Mouse (Mus musculus) forebrain, embryonic 14.5 days (tissue): ENCODE results near the gene Sos2. TPM values are rescaled to one million over a fixed set of nuclear protein-coding genes. Genes with fewer than 3 reads are reported as not detected.

ENCODE experiments used
- ATAC-seq: fragments of 200-750 bp; cut with Nextera tagmentation; 2 replicates; pipeline ENCODE4 v1.8.0; 2017; ENCODE audit warnings: mild to moderate bottlenecking, moderate library complexity
- DNase-seq: peaks from one replicate; pipeline ENCODE4 v3.0.0-alpha.2; 2015; ENCODE audit warnings: low spot score
- H3K27ac ChIP-seq: fragments of 300-500 bp; sonication (generic); 2 replicates; pipeline ENCODE4 v1.5.1; 2014; ENCODE audit warnings: low read depth, mild to moderate bottlenecking, control low read depth, low read length, moderate library complexity
- H3K27me3 ChIP-seq: fragments of 300-500 bp; sonication (generic); replicated peaks from 2 replicates; pipeline ENCODE4 v1.6.1; 2014; ENCODE audit warnings: low read length, control low read depth, mixed read lengths; ENCODE audit not compliant: control insufficient read depth, insufficient read depth
- H3K36me3 ChIP-seq: fragments of 300-500 bp; sonication (generic); 2 replicates; pipeline ENCODE4 v1.6.1; 2014; ENCODE audit warnings: low read length, control low read depth; ENCODE audit not compliant: control insufficient read depth, insufficient read depth
- H3K4me1 ChIP-seq: fragments of 300-500 bp; sonication (generic); 2 replicates; pipeline ENCODE4 v1.6.1; 2014; ENCODE audit warnings: antibody characterized with exemption, low read length, control low read depth; ENCODE audit not compliant: control insufficient read depth, insufficient read depth
- H3K4me2 ChIP-seq: fragments of 300-500 bp; sonication (generic); 2 replicates; pipeline ENCODE4 v1.6.1; 2014; ENCODE audit warnings: mild to moderate bottlenecking, control low read depth, low read length
- H3K4me3 ChIP-seq: fragments of 300-500 bp; sonication (generic); 2 replicates; pipeline ENCODE4 v1.5.1; 2014; ENCODE audit warnings: low read depth, low read length, control low read depth
- H3K9ac ChIP-seq: fragments of 300-500 bp; sonication (generic); 2 replicates; pipeline ENCODE4 v1.6.1; 2014; ENCODE audit warnings: mild to moderate bottlenecking, low read length, control low read depth, moderate library complexity
- H3K9me3 ChIP-seq: fragments of 300-500 bp; sonication (generic); replicated peaks from 2 replicates; pipeline ENCODE4 v1.6.1; 2016; ENCODE audit warnings: low read length, control low read depth, mixed read lengths; ENCODE audit not compliant: control insufficient read depth
- WGBS: fragments of 180-500 bp; shearing (Covaris S2); extraction: QIAGEN DNeasy Blood & Tissue Kit; methylation state at CpG from one replicate; pipeline ENCODE4 v1.1.7; 2014; 5-methylcytosine and 5-hydroxymethylcytosine counted together
- polyA plus RNA-seq: library from polyadenylated mRNA; unstranded; fragments of >200 nt; fragmentation: Nextera tagmentation; extraction: Ambion mirVana; gene quantifications from 2 replicates; pipeline ENCODE4 v1.2.1, GENCODE M21; 2014

Sos2 gene
- polyA plus RNA-seq, 1 experiment from 2014 or later = 10.4 TPM

DNA sequence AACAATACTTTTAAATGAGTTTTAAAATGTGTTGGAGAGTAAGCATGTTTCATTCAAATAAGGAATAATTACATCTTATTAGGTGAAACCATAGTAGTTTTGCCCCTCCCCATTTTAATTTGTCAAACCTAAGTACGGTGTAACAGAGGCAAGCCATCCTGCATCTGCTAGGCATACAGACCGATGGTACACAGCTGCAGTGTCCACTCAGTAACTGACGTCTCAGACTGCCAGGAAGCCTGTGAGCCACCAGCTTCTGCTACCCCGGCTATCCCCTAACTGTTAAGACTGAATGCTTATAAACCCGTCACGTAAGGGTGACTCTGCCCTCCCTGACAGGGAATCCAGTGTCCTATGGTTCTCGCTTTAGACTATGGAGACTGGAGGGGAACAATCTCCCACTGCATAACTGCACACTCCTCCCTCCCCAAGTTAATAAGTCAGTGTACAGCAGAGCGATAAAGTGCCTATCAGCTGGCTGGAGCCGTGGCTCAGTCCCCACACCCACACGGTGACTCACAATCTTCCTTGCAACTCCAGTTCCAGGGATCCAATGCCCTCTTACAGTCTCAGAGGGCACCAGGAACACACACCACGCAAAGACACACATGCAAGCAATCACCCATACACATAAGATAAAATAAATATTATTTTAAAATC lies 23.3 kb upstream of the Sos2 start:
- Histone ChIP-seq H3K27ac (no peak overlapping the region), H3K9ac (no peak overlapping the region), H3K4me2 (no peak overlapping the region), H3K36me3 (peaks cover 6% of the 10 kb centered on the region; the same call in 1 of the 2 replicates), H3K9me3 (no peaks in the 10 kb centered on the region), H3K4me3 (no peak overlapping the region), H3K4me1 (no peaks in the 10 kb centered on the region), H3K27me3 (no peaks in the 10 kb centered on the region)
- WGBS = 92% methylated on average over 11 of the region's 11 CpGs
- DNase-seq (no peak), ATAC-seq (no peak)

DNA sequence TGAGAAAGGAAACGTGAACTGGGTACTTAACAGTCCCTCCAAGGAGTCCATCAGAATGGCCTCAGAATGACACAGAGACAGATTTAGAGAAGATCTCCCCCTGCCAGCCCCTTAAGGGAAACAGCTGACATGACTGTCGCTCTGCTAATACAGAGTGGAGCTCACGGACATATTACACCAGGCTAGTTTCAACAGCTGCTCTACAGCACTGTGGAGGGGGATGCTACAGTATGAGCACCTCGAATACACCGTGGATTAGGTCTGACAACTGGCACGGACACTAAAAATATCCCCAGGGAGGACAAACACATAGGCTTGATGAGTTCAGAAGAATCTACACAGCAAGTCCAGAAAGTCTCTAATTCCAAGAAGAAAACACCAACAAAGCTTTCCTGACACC lies 16.7 kb upstream of the Sos2 start:
- WGBS = 88% methylated on average over 6 of the region's 6 CpGs
- Histone ChIP-seq H3K9ac (no peak overlapping the region), H3K27ac (no peak overlapping the region), H3K4me1 (no peaks in the 10 kb centered on the region), H3K27me3 (no peaks in the 10 kb centered on the region), H3K4me2 (no peak overlapping the region), H3K36me3 (0 out of 2 replicates have a peak, but pooled peaks cover 5% of the 10 kb centered on the region), H3K9me3 (no peaks in the 10 kb centered on the region), H3K4me3 (no peak overlapping the region)
- no peak for DNase-seq
- no peak for ATAC-seq

DNA sequence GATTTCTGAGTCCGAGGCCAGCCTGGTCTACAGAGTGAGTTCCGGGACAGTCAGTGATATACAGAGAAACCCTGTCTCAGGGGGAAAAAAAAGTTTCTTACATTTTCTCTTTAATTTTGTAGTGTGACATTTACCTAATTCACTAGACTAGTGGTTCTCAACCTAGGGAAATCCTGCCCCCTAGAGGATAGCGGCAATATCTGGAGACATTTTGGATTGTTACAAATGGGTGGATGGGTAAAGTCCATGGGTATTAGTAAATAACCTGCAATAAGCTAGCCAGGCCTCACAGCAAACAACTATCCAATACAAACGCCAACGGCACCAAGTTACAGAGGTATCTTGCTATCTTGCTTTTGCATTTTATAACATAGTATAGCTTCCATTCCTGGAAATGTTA lies 15.1 kb upstream of the Sos2 start:
- no peak overlapping the region for H3K4me3 ChIP-seq
- no peak for ATAC-seq
- WGBS = 78% methylated on average over 5 of the region's 5 CpGs
- no peak overlapping the region for H3K27ac ChIP-seq
- H3K36me3 ChIP-seq = peaks cover 5% of the 10 kb centered on the region; the same call in 1 of the 2 replicates
- H3K9me3 ChIP-seq = no peaks in the 10 kb centered on the region
- no peaks in the 10 kb centered on the region for H3K27me3 ChIP-seq
- no peaks in the 10 kb centered on the region for H3K4me1 ChIP-seq
- no peak overlapping the region for H3K4me2 ChIP-seq
- peak; percentile 75 for DNase-seq
- H3K9ac ChIP-seq = no peak overlapping the region

- 79% methylated on average over 17 of the region's 17 CpGs for WGBS
- H3K27ac ChIP-seq = no peak overlapping the region
- no peak overlapping the region for H3K9ac ChIP-seq
- ATAC-seq (no peak), DNase-seq (no peak)
- no peaks in the 10 kb centered on the region for H3K9me3 ChIP-seq
- no peak overlapping the region for H3K4me3 ChIP-seq
- H3K36me3 ChIP-seq = peaks cover under 1% of the 10 kb centered on the region; the same call in 1 of the 2 replicates
- no peak overlapping the region for H3K4me2 ChIP-seq
- no peaks in the 10 kb centered on the region for H3K27me3 ChIP-seq
- H3K4me1 ChIP-seq = no peaks in the 10 kb centered on the region
These were observed 11.8 kb upstream of the Sos2 start for GRCm38 (mm10) chr12:69693471-69693870.

- Histone ChIP-seq H3K4me3 (no peak overlapping the region), H3K27me3 (no peaks in the 10 kb centered on the region), H3K27ac (no peak overlapping the region), H3K9me3 (no peaks in the 10 kb centered on the region), H3K36me3 (no peaks in the 10 kb centered on the region; the same call in 1 of the 2 replicates), H3K9ac (no peak overlapping the region), H3K4me2 (no peak overlapping the region), H3K4me1 (no peaks in the 10 kb centered on the region)
- WGBS = 92% methylated on average over 4 of the region's 4 CpGs
- no peak for DNase-seq
- no peak for ATAC-seq
These were observed 9.1 kb upstream of the Sos2 start for GRCm38 (mm10) chr12:69690714-69691113.

- Histone ChIP-seq H3K9ac (no peak overlapping the region), H3K36me3 (no peaks in the 10 kb centered on the region; the same call in 1 of the 2 replicates), H3K4me3 (no peak overlapping the region), H3K27me3 (no peaks in the 10 kb centered on the region), H3K4me1 (no peaks in the 10 kb centered on the region), H3K4me2 (no peak overlapping the region), H3K27ac (no peak overlapping the region), H3K9me3 (no peaks in the 10 kb centered on the region)
- DNase-seq (no peak), ATAC-seq (no peak)
These were observed 7.4 kb upstream of the Sos2 start for GRCm38 (mm10) chr12:69689094-69689493.

GRCm38 (mm10) chr12:69688368-69688767 lies 6.7 kb upstream of the Sos2 start:
- no peaks in the 10 kb centered on the region for H3K27me3 ChIP-seq
- no peaks in the 10 kb centered on the region; the same call in 1 of the 2 replicates for H3K36me3 ChIP-seq
- no peak overlapping the region for H3K4me2 ChIP-seq
- no peaks in the 10 kb centered on the region for H3K9me3 ChIP-seq
- ATAC-seq = no peak
- peak; percentile 41 for DNase-seq
- H3K27ac ChIP-seq = no peak overlapping the region
- H3K9ac ChIP-seq = no peak overlapping the region
- WGBS = 45% methylated on average over 2 of the region's 2 CpGs
- H3K4me3 ChIP-seq = no peak overlapping the region
- H3K4me1 ChIP-seq = no peaks in the 10 kb centered on the region

- WGBS = 24% methylated on average over 10 of the region's 10 CpGs
- Histone ChIP-seq H3K27me3 (no peaks in the 10 kb centered on the region), H3K4me2 (no peak overlapping the region), H3K9ac (no peak overlapping the region), H3K27ac (no peak overlapping the region), H3K4me3 (no peak overlapping the region), H3K9me3 (no peaks in the 10 kb centered on the region), H3K4me1 (peaks cover 8% of the 10 kb centered on the region; the same call in 1 of the 2 replicates), H3K36me3 (no peaks in the 10 kb centered on the region)
- DNase-seq = peak; percentile 82
- ATAC-seq = no peak
These were observed 1.9 kb upstream of the Sos2 start for GRCm38 (mm10) chr12:69683537-69683936.

- H3K9me3 ChIP-seq = no peaks in the 10 kb centered on the region
- ATAC-seq = no peak
- no peaks in the 10 kb centered on the region for H3K27me3 ChIP-seq
- H3K27ac ChIP-seq = no peak overlapping the region
- no peaks in the 10 kb centered on the region for H3K36me3 ChIP-seq
- H3K4me2 ChIP-seq = peak overlapping the region; percentile 77
- H3K4me3 ChIP-seq = peak overlapping the region; percentile 90; the same call in 1 of the 2 replicates
- H3K4me1 ChIP-seq = peaks cover 8% of the 10 kb centered on the region; the same call in 1 of the 2 replicates
- WGBS = 51% methylated on average over 14 of the region's 14 CpGs
- DNase-seq = peak; percentile 13
- no peak overlapping the region for H3K9ac ChIP-seq
These were observed 1.3 kb upstream of the Sos2 start for GRCm38 (mm10) chr12:69682788-69683419.
